Mouse (Mus musculus): ENCODE data around the gene Secisbp2. TPM values are rescaled to one million over a fixed set of nuclear protein-coding genes. Genes with fewer than 3 reads are reported as not detected.
"Not testable (repeated sequence)": the region's sequence is repeated elsewhere in the genome, so short reads cannot be mapped to it uniquely, and the experiment has no call there.

Gene Secisbp2
- polyA plus RNA-seq, 1 experiment: 15.7 TPM

DNA sequence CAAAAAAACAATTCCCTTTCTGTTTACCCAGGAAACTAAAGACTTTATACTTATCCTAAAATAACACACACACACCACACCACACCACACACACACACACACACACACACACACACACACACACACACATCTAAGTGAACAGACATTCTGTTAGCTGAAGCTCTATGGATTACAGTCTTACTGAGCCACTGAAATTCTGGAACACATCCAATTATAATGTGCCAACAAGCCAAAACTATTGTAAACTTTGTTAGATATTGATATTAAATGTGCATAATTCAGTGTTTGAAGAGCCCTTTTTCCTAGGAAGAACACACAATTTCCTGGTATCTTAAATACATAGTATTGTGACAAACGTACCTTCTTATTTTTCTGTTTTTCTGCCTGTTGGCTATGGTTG lies 34.2 kb upstream of the Secisbp2 start:
- no peak overlapping the region for H3K27ac ChIP-seq (ENCODE audit: insufficient read depth, low read length)
- TF ChIP-seq POLR2A (IDR thresholded peaks at IDR 0.05; ENCODE audit: low read depth, low read length): no peak
- TF ChIP-seq CTCF (IDR thresholded peaks at IDR 0.05; ENCODE audit: borderline replicate concordance, insufficient read depth, low read length): no peak
- no peaks in the 10 kb centered on the region for H3K4me1 ChIP-seq (ENCODE audit: control insufficient read depth, insufficient read depth, low read length)
- H3K4me3 ChIP-seq (ENCODE audit: insufficient read depth, low read length): no peak overlapping the region

DNA sequence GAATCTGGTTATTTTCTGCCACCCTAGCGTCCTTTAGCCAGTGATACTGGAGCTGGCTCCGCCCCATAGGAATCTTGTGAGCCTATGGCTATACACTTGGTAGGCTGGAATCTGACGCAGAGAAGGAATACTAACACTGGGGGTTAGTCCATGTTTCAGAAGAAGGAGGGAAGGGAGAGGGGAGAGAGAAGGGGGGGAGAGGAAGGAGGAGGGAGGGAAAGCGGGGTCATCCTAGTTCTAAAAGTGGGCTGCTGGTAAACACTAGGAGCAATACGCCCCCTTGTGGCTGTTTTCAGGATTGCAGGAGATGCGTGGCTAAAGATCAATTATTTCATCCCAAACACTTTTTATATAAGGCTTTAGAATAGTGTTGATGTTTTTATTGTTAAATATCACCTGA lies 33.6 kb upstream of the Secisbp2 start:
- H3K27ac ChIP-seq (ENCODE audit: insufficient read depth, low read length): no peak overlapping the region
- TF ChIP-seq CTCF (IDR thresholded peaks at IDR 0.05; ENCODE audit: borderline replicate concordance, insufficient read depth, low read length) (0 out of 2 replicates have a peak, but pooled peaks have one; percentile 23), POLR2A (IDR thresholded peaks at IDR 0.05; ENCODE audit: low read depth, low read length) (no peak)
- H3K4me1 ChIP-seq (ENCODE audit: control insufficient read depth, insufficient read depth, low read length): no peaks in the 10 kb centered on the region
- no peak overlapping the region for H3K4me3 ChIP-seq (ENCODE audit: insufficient read depth, low read length)

DNA sequence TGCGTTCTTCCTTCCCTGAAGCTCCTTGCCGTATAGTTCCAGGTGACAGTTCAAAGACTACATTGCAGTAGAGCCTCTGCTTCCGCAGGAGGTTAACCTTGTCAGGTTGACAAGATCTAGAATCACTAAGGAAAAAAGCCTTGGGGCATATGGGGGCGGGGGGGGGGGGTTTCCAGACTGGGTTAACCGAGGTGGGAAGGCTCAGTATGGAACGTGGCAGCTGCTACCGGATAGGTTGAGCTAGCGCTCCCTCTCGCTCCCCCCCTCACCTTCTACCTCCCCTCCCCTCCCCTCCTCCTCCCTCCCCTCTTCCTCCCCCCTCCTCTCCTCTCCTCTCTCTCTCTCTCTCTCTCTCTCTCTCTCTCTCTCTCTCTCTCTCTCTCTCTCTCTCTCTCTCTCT lies 32.9 kb upstream of the Secisbp2 start:
- Histone ChIP-seq H3K27ac (ENCODE audit: insufficient read depth, low read length) (no peak overlapping the region), H3K4me1 (ENCODE audit: control insufficient read depth, insufficient read depth, low read length) (no peaks in the 10 kb centered on the region), H3K4me3 (ENCODE audit: insufficient read depth, low read length) (no peak overlapping the region)
- no peak for TF ChIP-seq CTCF (IDR thresholded peaks at IDR 0.05; ENCODE audit: borderline replicate concordance, insufficient read depth, low read length)
- no peak for TF ChIP-seq POLR2A (IDR thresholded peaks at IDR 0.05; ENCODE audit: low read depth, low read length)

DNA sequence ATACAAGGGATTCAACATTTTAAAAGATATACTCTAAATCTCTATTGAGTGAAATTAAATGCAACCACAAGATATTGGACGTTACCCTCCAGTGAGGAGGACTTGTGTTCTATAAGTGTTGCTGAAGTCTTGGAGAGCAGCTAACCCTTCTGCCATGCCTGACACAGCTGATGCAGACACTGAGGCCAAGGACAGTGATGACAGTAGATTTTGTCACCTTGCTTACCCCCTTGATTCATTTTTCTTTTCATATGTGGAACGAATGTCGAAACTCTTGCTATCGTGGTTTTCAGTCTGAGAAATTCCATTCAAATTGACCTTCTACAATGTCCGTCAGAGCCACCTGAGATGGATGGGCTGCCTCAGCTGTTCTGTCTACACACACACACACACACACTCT lies 28.9 kb upstream of the Secisbp2 start:
- TF ChIP-seq POLR2A (IDR thresholded peaks at IDR 0.05; ENCODE audit: low read depth, low read length) (no peak), CTCF (IDR thresholded peaks at IDR 0.05; ENCODE audit: borderline replicate concordance, insufficient read depth, low read length) (no peak)
- H3K4me1 ChIP-seq (ENCODE audit: control insufficient read depth, insufficient read depth, low read length): no peaks in the 10 kb centered on the region
- no peak overlapping the region for H3K27ac ChIP-seq (ENCODE audit: insufficient read depth, low read length)
- no peak overlapping the region for H3K4me3 ChIP-seq (ENCODE audit: insufficient read depth, low read length)

DNA sequence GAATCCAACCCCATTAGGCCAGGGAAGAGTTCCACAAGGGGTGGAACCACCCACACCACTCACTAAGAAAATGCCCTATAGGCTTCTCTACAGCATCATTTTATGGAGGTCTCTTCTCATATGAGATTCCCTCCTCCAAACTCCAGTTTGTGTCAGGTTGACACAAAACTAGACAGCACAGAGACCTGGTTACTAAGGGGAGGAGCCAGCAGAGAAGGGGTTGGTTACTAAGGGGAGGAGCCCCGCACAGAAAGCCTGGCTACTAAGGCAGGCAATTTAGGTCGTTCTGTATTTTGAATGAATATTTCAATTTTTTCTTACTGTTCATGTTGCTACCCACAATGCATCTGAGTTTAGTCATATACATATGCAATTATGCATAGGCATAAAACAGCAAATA lies 27.8 kb upstream of the Secisbp2 start:
- TF ChIP-seq CTCF (IDR thresholded peaks at IDR 0.05; ENCODE audit: borderline replicate concordance, insufficient read depth, low read length) (no peak), POLR2A (IDR thresholded peaks at IDR 0.05; ENCODE audit: low read depth, low read length) (no peak)
- no peaks in the 10 kb centered on the region for H3K4me1 ChIP-seq (ENCODE audit: control insufficient read depth, insufficient read depth, low read length)

DNA sequence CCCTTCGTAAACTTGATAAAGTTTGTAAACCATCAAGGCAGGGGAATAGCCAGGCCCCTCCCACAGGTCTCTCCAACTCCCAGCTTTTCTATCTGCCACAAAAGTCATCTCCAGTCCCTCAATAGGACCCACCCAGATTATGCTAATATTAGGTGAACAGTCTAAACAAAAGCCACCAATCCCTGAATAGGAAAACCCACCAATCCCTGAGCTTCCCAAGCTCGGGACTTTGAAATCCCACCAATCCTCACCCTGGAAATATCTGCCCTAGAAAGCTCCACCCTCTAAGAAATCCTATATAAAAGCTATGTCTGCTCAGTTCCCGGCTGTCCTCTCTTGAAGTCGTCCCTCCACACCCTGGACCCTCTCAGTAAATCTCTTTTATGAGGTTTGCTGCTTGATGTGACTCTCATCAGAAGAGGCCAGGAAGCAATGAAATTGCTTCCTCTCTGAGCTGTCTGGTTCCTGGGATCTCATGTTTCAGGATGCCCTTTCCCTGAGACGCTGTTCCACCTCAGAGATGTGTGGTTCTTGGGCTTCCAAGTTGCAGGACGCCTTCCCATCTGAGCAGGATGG lies 23.1 kb upstream of the Secisbp2 start:
- no peak overlapping the region for H3K27ac ChIP-seq (ENCODE audit: insufficient read depth, low read length)
- TF ChIP-seq POLR2A (IDR thresholded peaks at IDR 0.05; ENCODE audit: low read depth, low read length) (no peak), CTCF (IDR thresholded peaks at IDR 0.05; ENCODE audit: borderline replicate concordance, insufficient read depth, low read length) (no peak)
- H3K4me1 ChIP-seq (ENCODE audit: control insufficient read depth, insufficient read depth, low read length): no peaks in the 10 kb centered on the region
- no peak overlapping the region for H3K4me3 ChIP-seq (ENCODE audit: insufficient read depth, low read length)

More for the DNA sequence above, 27.8 kb upstream of the Secisbp2 start:
- Histone ChIP-seq H3K4me3 (ENCODE audit: insufficient read depth, low read length) (no peak overlapping the region), H3K27ac (ENCODE audit: insufficient read depth, low read length) (no peak overlapping the region)

DNA sequence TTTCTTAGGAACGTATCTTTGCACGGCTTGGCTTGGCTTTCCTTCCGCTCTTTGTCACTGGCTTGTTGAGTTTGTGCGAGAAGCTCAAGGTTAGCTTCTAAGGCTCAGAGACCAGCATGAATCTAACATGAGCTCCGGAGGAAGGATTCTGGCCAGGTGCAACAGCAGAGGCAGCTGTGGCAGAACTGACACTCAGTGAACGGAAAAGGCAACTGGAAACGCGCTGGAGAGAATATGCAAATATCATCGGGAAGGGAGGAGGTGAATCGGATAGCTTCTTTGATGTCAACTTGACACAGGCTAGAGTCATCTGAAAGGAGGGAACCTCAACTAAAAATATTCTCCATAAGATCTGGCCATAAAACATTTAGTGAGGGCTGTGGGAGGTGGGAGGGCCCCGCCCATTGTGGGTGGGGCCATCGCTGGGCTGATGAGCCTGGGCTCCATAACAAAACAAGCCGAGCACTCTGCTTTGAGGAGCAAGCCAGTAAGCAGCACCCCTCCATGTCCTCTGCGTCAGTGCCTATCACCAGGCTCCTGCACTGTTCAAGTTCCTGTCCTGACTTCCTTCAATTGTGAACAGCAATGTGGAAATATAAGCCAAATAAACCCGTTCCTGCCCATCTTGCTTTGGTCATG lies 20.0 kb upstream of the Secisbp2 start:
- TF ChIP-seq POLR2A (IDR thresholded peaks at IDR 0.05; ENCODE audit: low read depth, low read length) (no peak), CTCF (IDR thresholded peaks at IDR 0.05; ENCODE audit: borderline replicate concordance, insufficient read depth, low read length) (no peak)
- H3K4me1 ChIP-seq (ENCODE audit: control insufficient read depth, insufficient read depth, low read length): no peaks in the 10 kb centered on the region
- no peak overlapping the region for H3K27ac ChIP-seq (ENCODE audit: insufficient read depth, low read length)
- H3K4me3 ChIP-seq (ENCODE audit: insufficient read depth, low read length): no peak overlapping the region

DNA sequence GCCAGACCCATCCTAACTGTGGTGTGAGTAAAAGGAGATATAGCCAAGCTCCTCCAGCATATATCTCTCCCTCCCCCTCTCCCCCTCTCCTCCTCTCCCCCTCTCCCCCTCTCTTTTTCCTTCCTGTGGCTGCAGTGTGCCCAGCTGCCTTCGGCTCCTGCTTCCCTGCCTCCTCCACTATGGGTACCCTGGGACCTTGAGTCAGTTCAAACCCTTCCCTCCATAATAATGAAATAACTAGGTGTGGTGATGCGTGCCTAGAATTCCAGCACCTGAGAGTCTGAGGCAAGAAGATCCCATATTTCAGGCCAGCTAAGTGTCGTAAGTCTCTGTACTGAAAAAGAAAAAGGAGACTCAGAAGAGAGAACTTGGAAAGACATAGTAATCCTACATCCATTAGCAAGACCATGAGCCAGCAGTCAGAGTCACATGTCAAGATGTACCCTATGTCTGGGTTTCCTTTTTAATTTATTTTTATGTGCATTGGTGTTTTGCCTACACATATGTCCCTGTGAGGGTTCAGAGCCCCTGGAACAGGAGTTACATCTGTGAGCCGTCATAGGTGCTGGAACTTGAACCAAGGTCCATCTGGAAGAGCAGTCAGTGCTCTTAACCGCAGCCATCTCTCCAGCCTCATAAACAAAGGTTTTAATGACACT lies 18.8 kb upstream of the Secisbp2 start:
- TF ChIP-seq POLR2A (IDR thresholded peaks at IDR 0.05; ENCODE audit: low read depth, low read length): no peak
- no peak for TF ChIP-seq CTCF (IDR thresholded peaks at IDR 0.05; ENCODE audit: borderline replicate concordance, insufficient read depth, low read length)
- H3K4me3 ChIP-seq (ENCODE audit: insufficient read depth, low read length): no peak overlapping the region
- H3K4me1 ChIP-seq (ENCODE audit: control insufficient read depth, insufficient read depth, low read length): no peaks in the 10 kb centered on the region
- no peak overlapping the region for H3K27ac ChIP-seq (ENCODE audit: insufficient read depth, low read length)

DNA sequence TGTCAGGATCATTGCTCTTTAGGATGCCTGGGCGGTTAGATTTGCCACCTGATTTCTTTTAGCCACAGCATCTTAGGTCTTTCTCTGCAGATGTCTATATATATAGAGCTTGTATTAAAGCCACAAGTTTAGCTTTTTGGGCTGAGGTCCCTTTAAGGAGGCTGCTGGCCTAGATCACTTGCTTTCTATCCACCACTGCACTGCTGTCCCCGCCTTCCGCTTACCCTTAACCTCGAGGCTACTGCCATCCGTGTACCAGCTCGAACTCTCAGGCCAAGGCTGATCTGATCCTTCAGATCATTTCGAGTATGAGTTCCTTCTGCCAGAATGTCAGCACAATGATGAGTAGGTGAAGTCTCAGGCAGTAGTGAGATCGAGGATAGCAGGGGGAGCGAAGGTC lies 16.1 kb upstream of the Secisbp2 start:
- not testable (repeated sequence) for H3K4me3 ChIP-seq (ENCODE audit: insufficient read depth, low read length); H3K4me1 ChIP-seq (ENCODE audit: control insufficient read depth, insufficient read depth, low read length); H3K27ac ChIP-seq (ENCODE audit: insufficient read depth, low read length)

DNA sequence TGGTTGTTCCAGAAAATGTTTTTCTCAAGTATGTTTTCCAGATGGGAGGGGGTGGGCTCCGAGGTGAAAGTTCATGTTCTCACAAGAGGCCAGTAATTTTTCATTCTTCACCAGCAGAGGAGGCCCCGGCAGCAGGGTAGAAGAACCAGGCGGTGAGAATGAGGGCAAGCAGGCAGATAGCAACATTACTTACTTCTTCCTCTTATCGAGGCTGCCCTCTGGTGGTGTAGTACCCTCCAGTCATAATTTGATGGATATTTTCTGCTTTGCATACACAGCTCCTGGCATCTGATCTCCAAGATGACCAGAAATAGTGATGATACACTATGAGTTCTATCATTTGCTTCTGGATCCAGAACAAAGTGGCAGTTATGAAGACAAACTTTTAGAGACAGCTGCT lies 12.5 kb upstream of the Secisbp2 start:
- TF ChIP-seq CTCF (IDR thresholded peaks at IDR 0.05; ENCODE audit: borderline replicate concordance, insufficient read depth, low read length) (no peak), POLR2A (IDR thresholded peaks at IDR 0.05; ENCODE audit: low read depth, low read length) (no peak)
- Histone ChIP-seq H3K4me1 (ENCODE audit: control insufficient read depth, insufficient read depth, low read length) (no peaks in the 10 kb centered on the region), H3K27ac (ENCODE audit: insufficient read depth, low read length) (no peak overlapping the region), H3K4me3 (ENCODE audit: insufficient read depth, low read length) (no peak overlapping the region)
